Mouse (Mus musculus) heart, postnatal 0 days (tissue): ENCODE results near the gene Vmn1r83. TPM values are rescaled to one million over a fixed set of nuclear protein-coding genes. Genes with fewer than 3 reads are reported as not detected.

ENCODE experiments used
- ATAC-seq: fragments of 200-750 bp; cut with Nextera tagmentation; 2 replicates; pipeline ENCODE4 v1.8.0; 2017; ENCODE audit warnings: low read depth, moderate number of reproducible peaks, moderate library complexity; ENCODE audit not compliant: insufficient read depth
- DNase-seq: peaks from one replicate; pipeline ENCODE4 v3.0.0-alpha.2; 2016; ENCODE audit warnings: low spot score
- H3K27ac ChIP-seq: fragments of 300-500 bp; sonication (generic); 2 replicates; pipeline ENCODE4 v1.5.1; 2014; ENCODE audit warnings: low read depth, mild to moderate bottlenecking
- H3K27me3 ChIP-seq: fragments of 300-500 bp; sonication (generic); 2 replicates; pipeline ENCODE4 v1.6.1; 2014; ENCODE audit warnings: low read length, mixed read lengths; ENCODE audit not compliant: control insufficient read depth, insufficient read depth
- H3K36me3 ChIP-seq: fragments of 300-500 bp; sonication (generic); replicated peaks from 2 replicates; pipeline ENCODE4 v1.6.1; 2014; ENCODE audit warnings: low read length, mixed read lengths; ENCODE audit not compliant: control insufficient read depth, insufficient read depth
- H3K4me1 ChIP-seq: fragments of 300-500 bp; sonication (generic); 2 replicates; pipeline ENCODE4 v1.6.1; 2014; ENCODE audit warnings: antibody characterized with exemption; ENCODE audit not compliant: control insufficient read depth, insufficient read depth
- H3K4me2 ChIP-seq: fragments of 300-500 bp; sonication (generic); 2 replicates; pipeline ENCODE4 v1.6.1; 2014; ENCODE audit warnings: low read depth, mild to moderate bottlenecking, low read length, moderate library complexity
- H3K4me3 ChIP-seq: fragments of 300-500 bp; sonication (generic); 2 replicates; pipeline ENCODE4 v1.5.1; 2014; ENCODE audit warnings: low read depth, low read length
- H3K9ac ChIP-seq: fragments of 300-500 bp; sonication (generic); replicated peaks from 2 replicates; pipeline ENCODE4 v1.6.1; 2014; ENCODE audit warnings: low read depth, low read length, mixed read lengths
- H3K9me3 ChIP-seq: fragments of 300-500 bp; sonication (generic); replicated peaks from 2 replicates; pipeline ENCODE4 v1.6.1; 2016; ENCODE audit warnings: low read length; ENCODE audit not compliant: control insufficient read depth
- CTCF ChIP-seq: IDR thresholded peaks from 2 replicates; pipeline ENCODE4 v1.5.1; 2016; ENCODE audit warnings: antibody characterized with exemption, control low read depth, low read depth
- EP300 ChIP-seq: IDR thresholded peaks from 2 replicates; pipeline ENCODE4 v1.6.1; 2016; ENCODE audit warnings: antibody characterized with exemption, low read depth
- WGBS: fragments of 180-500 bp; shearing (Covaris S2); extraction: QIAGEN DNeasy Blood & Tissue Kit; methylation state at CpG from one replicate; pipeline ENCODE4 v1.1.7; 2014; 5-methylcytosine and 5-hydroxymethylcytosine counted together
- microRNA-seq: library from miRNA; unstranded; fragments of <30 nt; microRNA quantifications from one replicate; pipeline ENCODE4, GENCODE M21; 2016
- polyA plus RNA-seq: library from polyadenylated mRNA; unstranded; fragments of >200 nt; fragmentation: Nextera tagmentation; extraction: Ambion mirVana; gene quantifications from 2 replicates; pipeline ENCODE4 v1.2.1, GENCODE M21; 2015
- total RNA-seq: library from RNA; depleted of rRNA; stranded (reverse); fragments of >200 nt; gene quantifications from 2 replicates; pipeline ENCODE4 v1.2.3, GENCODE M21; 2014; ENCODE audit warnings: low replicate concordance; rRNA removed

Gene Vmn1r83
- total RNA-seq (not detected in 2 replicates), polyA plus RNA-seq (not detected in 2 replicates)

DNA sequence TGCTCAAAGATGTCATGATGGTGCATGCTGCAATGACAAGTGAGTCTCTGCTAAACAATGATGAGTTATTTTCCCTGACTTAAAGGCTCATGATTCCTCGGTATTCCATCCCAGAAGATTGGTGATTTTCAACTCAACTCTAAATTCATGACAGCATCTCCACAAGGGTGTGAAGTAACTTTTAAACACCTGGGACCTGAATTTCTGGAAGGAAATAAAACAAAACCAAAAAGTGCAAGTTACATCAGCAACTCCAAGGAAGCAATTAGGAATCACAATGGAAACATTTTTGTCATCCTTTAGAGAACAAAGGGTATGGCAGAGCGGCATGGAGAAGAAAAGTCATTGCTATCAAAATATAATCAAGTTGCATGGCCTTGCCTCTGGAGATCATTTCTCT lies at the start of gene Vmn1r83:
Vmn1r83 (minus strand) TSS at position 101 of the 400 bp plus-strand sequence.
- DNase-seq: no peak
- ATAC-seq: no peak
- Histone ChIP-seq H3K9ac (no peak within 1 kb of the TSS), H3K9me3 (0 out of 2 replicates have a peak, but pooled peaks cover 7% of the 10 kb centered on the region), H3K27ac (no peak within 1 kb of the TSS), H3K36me3 (no peaks in the 10 kb centered on the region), H3K4me2 (no peak within 1 kb of the TSS), H3K4me1 (no peaks in the 10 kb centered on the region), H3K27me3 (no peaks in the 10 kb centered on the region), H3K4me3 (no peak within 1 kb of the TSS)
- no peak for TF ChIP-seq EP300
- no peak for TF ChIP-seq CTCF
- WGBS: 57% methylated on average over 2 of the region's 2 CpGs

DNA sequence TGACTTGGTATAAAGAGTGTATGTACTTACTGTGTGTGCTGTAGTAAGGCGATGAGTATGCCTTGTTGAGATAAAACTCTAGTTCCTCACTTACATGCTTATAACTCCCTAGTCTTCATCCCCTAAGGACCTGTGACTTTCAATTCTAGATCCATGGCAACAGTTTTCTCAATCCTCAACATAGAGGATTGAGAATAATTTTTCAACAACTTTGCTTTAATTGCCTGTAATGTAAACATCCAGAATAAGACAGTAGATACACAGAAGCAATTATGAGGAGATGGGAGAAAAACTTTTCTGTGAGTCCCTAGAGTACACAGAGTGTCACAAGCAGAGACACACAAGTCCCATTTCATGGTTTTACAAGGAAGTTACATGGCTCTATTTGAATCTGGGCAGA lies 39.9 kb upstream of the Vmn1r83 start, which contains the start of gene Vmn1r84:
Vmn1r84 (minus strand) TSS at position 101 of the 400 bp plus-strand sequence.
- 44% methylated on average over 1 of the region's 1 CpGs for WGBS

GRCm38 (mm10) chr7:12300130-12300529 lies 29.2 kb downstream of the Vmn1r83 start, which contains the start of gene Vmn1r82:
Vmn1r82 (plus strand) TSS chr7:12300430.
- WGBS: 48% methylated on average over 2 of the region's 2 CpGs
- Histone ChIP-seq H3K36me3 (no peaks in the 10 kb centered on the region), H3K9ac (no peak within 1 kb of the TSS), H3K4me2 (no peak within 1 kb of the TSS), H3K27ac (no peak within 1 kb of the TSS), H3K9me3 (0 out of 2 replicates have a peak, but pooled peaks cover 9% of the 10 kb centered on the region), H3K27me3 (no peaks in the 10 kb centered on the region), H3K4me1 (no peaks in the 10 kb centered on the region), H3K4me3 (no peak within 1 kb of the TSS)
- no peak for DNase-seq
- ATAC-seq: no peak
- TF ChIP-seq EP300: no peak
- TF ChIP-seq CTCF: no peak

More for the DNA sequence above, 39.9 kb upstream of the Vmn1r83 start, which contains the start of gene Vmn1r84:
- DNase-seq (no peak), ATAC-seq (no peak)
- Histone ChIP-seq H3K9ac (no peak within 1 kb of the TSS), H3K9me3 (0 out of 2 replicates have a peak, but pooled peaks cover 4% of the 10 kb centered on the region), H3K4me2 (no peak within 1 kb of the TSS), H3K4me1 (no peaks in the 10 kb centered on the region), H3K4me3 (no peak within 1 kb of the TSS), H3K27ac (no peak within 1 kb of the TSS), H3K36me3 (no peaks in the 10 kb centered on the region), H3K27me3 (no peaks in the 10 kb centered on the region)
- TF ChIP-seq EP300 (no peak), CTCF (no peak)

Small RNA genes lying within 50 kb of the gene (microRNA-seq; reads per million reads assigned to microRNA genes)
- not detected for gene Gm23521

Other genes starting within 250 kb of the Vmn1r83 start
- not detected in 2 replicates for gene Vmn1r78, start 179.2 kb downstream of the Vmn1r83 start, total RNA-seq
- gene Vmn1r78, start 179.2 kb downstream of the Vmn1r83 start, polyA plus RNA-seq: not detected in 2 replicates
- not detected in 2 replicates for gene Vmn1r79, start 158.2 kb downstream of the Vmn1r83 start, total RNA-seq
- not detected in 2 replicates for gene Vmn1r79, start 158.2 kb downstream of the Vmn1r83 start, polyA plus RNA-seq
- gene Vmn1r80, start 140.2 kb downstream of the Vmn1r83 start, total RNA-seq: not detected in 2 replicates
- not detected in 2 replicates for gene Vmn1r80, start 140.2 kb downstream of the Vmn1r83 start, polyA plus RNA-seq
- gene Vmn1r81, start 61.2 kb downstream of the Vmn1r83 start, total RNA-seq: not detected in 2 replicates
- gene Vmn1r81, start 61.2 kb downstream of the Vmn1r83 start, polyA plus RNA-seq: not detected in 2 replicates
- gene Vmn1r82, start 29.1 kb downstream of the Vmn1r83 start, total RNA-seq: not detected in 2 replicates
- not detected in 2 replicates for gene Vmn1r82, start 29.1 kb downstream of the Vmn1r83 start, polyA plus RNA-seq
- gene Vmn1r84, start 39.8 kb upstream of the Vmn1r83 start, total RNA-seq: not detected in 2 replicates
- not detected in 2 replicates for gene Vmn1r84, start 39.8 kb upstream of the Vmn1r83 start, polyA plus RNA-seq
- 1.4 and 3.6 TPM in 2 replicates for gene Zfp551, start 93.3 kb upstream of the Vmn1r83 start, total RNA-seq
- 2.4 and 2.5 TPM in 2 replicates for gene Zfp551, start 93.3 kb upstream of the Vmn1r83 start, polyA plus RNA-seq
- 13.5 and 15.0 TPM in 2 replicates for gene Zfp606, start 148.8 kb upstream of the Vmn1r83 start, total RNA-seq
- gene Zfp606, start 148.8 kb upstream of the Vmn1r83 start, polyA plus RNA-seq: 12.9 and 14.2 TPM in 2 replicates
- gene 2900092C05Rik, start 183.0 kb upstream of the Vmn1r83 start, total RNA-seq: not detected in 2 replicates
- gene 2900092C05Rik, start 183.0 kb upstream of the Vmn1r83 start, polyA plus RNA-seq: not detected in 2 replicates